Mouse (Mus musculus) liver, postnatal 0 days (tissue): ENCODE data around the gene Arhgef3.

Experiments used
- CTCF ChIP-seq: sonication (generic); IDR thresholded peaks from 2 replicates; pipeline ENCODE4 v1.5.1; 2016; ENCODE audit warnings: antibody characterized with exemption, low read depth
- EP300 ChIP-seq: IDR thresholded peaks from 2 replicates; pipeline ENCODE4 v1.6.1; 2016; ENCODE audit warnings: antibody characterized with exemption, low read depth, mild to moderate bottlenecking

GRCm38 (mm10) chr14:27171175-27171830, 56.6 kb downstream of the Arhgef3 start:
- no peak for TF ChIP-seq CTCF
- no peak for TF ChIP-seq EP300
